Mouse (Mus musculus) bone marrow, adult 2 months (tissue): Measurements from ENCODE around the gene Crtc3.

Experiments used
- CTCF ChIP-seq: fragments of 200-500 bp; IDR thresholded peaks from 2 replicates; pipeline ENCODE4 v1.5.1; 2011; ENCODE audit warnings: low read length, control low read depth; ENCODE audit not compliant: control insufficient read depth, insufficient read depth
- POLR2A ChIP-seq: fragments of 200-500 bp; IDR thresholded peaks from 2 replicates; pipeline ENCODE4 v1.6.1; 2011; ENCODE audit warnings: low read depth, mild to moderate bottlenecking, control low read depth, low read length, borderline replicate concordance; ENCODE audit not compliant: control insufficient read depth

DNA sequence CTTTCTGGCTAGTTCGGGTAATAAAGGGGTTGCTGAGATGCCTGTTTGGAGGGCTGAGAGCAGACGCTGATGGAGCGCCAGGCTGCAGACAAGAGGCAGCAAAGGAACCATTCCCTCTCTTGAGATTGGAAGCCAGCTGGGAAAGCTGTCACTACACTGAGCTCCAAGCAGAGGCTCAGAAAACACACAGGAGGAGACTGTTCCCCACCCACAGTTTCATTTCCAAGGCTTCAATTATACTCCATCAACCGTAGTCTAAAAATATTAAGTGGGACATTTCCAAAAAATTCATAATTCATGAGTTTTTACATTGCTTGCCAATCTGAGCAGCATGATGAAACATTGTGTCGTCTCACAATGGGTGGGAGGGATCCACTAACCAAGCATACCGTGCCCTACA, 2.5 kb upstream of the Crtc3 start:
- TF ChIP-seq CTCF = no peak
- no peak for TF ChIP-seq POLR2A
